Mouse (Mus musculus) urinary bladder, postnatal 14 days (tissue): ENCODE measurements around the gene Lrrn4.

Experiments
- DNase-seq: peaks from one replicate; pipeline ENCODE4 v3.0.0; 2021; ENCODE audit warnings: low spot score

The Lrrn4 gene

GRCm38 (mm10) chr2:132870286-132870685, 10.4 kb downstream of the Lrrn4 start:
- DNase-seq, result no peak

- no peak for DNase-seq
Measured at GRCm38 (mm10) chr2:132869682-132870081, 11.0 kb downstream of the Lrrn4 start.

- DNase-seq, result no peak
Measured at GRCm38 (mm10) chr2:132867521-132867920, 13.2 kb downstream of the Lrrn4 start.

GRCm38 (mm10) chr2:132863325-132863724, 17.4 kb downstream of the Lrrn4 start:
- no peak for DNase-seq

GRCm38 (mm10) chr2:132861456-132861855, 19.2 kb downstream of the Lrrn4 start:
- DNase-seq, result no peak

- DNase-seq, result no peak
Measured at GRCm38 (mm10) chr2:132860435-132860834, 20.3 kb downstream of the Lrrn4 start.

DNA sequence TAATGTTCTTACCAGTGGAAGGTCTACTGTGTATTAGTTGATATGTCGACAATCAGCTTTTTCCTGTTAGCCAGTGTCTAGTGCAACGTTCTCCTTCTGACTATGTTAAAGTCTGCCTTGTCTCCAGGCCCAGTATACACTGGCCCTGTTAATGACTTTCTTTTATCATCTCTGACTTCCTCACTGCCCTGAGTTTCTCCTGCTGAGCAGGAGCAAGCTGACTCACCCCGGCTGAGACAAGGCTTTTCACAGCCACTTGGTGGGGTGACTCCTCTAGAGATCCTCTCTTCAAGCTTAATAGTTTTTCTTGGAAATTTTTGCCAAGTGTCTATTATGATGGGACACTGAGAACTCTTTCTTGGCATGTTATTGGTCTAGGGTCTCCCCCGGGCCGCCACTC, 24.4 kb downstream of the Lrrn4 start:
- no peak for DNase-seq

DNA sequence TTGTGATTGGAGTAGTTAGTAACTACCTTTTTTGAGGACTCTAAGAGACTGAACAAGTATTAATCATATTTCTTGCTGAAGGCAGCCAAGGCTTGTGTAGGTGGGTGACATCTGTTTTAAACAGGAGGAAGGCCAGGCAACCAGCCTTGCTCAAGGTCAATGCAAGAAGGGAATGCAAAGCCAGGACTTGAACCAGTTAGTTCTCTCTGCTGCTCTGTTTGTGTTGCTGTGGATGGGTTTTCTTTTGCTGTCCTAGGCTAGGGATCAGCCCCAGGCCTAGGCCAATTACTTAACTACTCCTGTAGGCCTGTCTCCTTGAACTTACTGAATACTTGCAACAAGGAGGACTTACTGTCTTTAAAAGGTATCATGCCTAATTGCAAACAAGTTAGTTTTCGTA, 27.6 kb downstream of the Lrrn4 start:
- DNase-seq, result no peak

- no peak for DNase-seq
Measured at GRCm38 (mm10) chr2:132849141-132849540, 31.6 kb downstream of the Lrrn4 start.

GRCm38 (mm10) chr2:132848361-132848760, 32.3 kb downstream of the Lrrn4 start:
- DNase-seq, result no peak

GRCm38 (mm10) chr2:132847581-132847980, 33.1 kb downstream of the Lrrn4 start:
- DNase-seq, result no peak

DNA sequence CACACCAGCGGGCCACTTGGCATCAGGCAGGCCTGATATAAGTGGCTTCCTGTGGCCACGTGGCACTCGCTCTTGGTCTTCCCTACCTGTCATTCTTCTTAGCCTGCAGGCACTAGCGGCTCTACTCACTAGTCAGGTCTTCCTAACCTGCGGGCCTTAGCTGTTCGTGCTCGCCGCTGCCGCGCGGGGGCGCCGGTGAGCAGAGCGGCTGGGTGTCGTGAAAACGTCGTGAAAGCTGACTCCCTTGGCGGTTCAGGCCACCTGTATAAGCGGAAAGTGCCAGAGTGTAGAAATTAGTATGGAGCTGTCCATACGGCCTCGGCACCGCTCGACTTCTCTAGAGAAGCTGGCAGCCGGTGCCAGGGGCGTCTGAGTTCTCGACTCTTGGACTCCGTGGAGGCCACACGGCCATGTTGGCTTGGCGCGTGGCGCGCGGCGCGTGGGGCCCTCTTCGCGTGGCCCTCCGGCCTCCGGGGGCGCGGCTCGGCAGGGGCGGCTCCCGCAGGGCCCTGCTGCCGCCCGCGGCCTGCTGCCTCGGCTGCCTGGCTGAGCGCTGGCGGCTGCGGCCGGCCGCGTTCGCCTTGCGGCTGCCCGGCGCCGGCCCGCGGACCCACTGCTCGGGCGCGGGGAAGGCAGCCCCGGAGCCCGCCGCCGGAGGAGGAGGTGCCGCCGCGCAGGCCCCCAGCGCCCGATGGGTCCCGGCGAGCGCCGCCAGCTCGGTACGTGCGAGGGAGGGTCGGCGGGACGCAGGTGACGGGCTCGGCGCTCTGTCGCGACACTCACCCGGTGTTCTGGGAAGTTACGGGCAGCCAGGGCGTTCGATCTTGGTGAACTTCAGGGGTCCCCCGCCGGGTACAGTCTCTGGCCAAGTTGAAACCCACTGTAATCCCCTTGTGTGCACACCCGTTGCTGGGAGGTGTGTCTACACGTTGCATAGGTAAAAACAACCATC, 34.0 kb downstream of the Lrrn4 start, which contains the start of gene Crls1:
TSS of gene Crls1 (plus strand) at position 260 of the 952 bp plus-strand sequence.
- peak; percentile 94 for DNase-seq

GRCm38 (mm10) chr2:132841071-132841470, 39.6 kb downstream of the Lrrn4 start:
- DNase-seq, result no peak
